Mouse (Mus musculus): ENCODE measurements around the gene Lhpp. TPM values are rescaled to one million over a fixed set of nuclear protein-coding genes. Genes with fewer than 3 reads are reported as not detected.

Gene Lhpp
- polyA plus RNA-seq, 3 experiments from 2014 or later, result 2.3 to 5.3 (median 3.6) TPM

- ATAC-seq, result no peak
These were observed 72.5 kb downstream of the Lhpp start for GRCm38 (mm10) chr7:132682901-132683300.

DNA sequence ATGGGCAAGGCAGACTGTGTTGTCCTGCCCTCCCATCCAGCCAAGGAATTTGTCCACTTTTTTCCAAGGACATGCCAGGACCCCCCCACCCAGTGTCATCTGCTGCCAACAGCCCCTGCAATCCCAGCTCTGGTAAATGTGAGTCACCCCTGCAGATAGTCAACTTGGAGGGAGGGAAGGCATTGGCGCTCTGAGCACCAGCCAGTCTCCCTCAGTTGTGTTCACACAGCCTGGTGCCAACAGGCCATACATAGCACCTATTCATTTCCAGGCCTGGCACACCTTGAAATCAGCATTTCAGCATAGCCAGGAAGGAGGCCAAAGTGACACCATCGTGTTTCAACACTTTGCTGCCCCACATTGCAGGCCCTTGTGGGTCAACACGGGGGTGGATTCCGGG is 73.5 kb downstream of the Lhpp start:
- ATAC-seq, result no peak

DNA sequence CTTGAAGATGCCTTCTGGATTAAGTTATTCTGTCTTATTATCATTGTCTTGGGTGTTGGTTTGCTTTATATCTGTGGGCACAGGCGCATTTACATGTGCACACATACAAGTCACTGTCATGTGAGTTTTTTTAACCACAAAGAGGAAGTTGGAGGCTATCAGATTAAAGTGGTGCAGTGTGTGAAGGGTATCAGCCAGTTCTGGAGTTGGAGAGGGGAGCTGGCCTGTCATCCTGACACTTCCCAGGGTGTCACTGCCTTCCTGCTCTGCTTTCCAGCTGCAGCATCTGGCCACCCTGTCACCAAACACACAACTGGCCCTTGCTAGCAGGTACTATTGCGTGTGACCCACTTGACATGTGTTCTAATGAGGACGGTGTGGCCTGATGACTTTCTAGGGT is 76.1 kb downstream of the Lhpp start:
- peak; percentile 81 for ATAC-seq

- no peak for ATAC-seq
These were observed 77.5 kb downstream of the Lhpp start for GRCm38 (mm10) chr7:132687897-132688296.

- no peak for ATAC-seq
These were observed 78.3 kb downstream of the Lhpp start for GRCm38 (mm10) chr7:132688721-132689120.

DNA sequence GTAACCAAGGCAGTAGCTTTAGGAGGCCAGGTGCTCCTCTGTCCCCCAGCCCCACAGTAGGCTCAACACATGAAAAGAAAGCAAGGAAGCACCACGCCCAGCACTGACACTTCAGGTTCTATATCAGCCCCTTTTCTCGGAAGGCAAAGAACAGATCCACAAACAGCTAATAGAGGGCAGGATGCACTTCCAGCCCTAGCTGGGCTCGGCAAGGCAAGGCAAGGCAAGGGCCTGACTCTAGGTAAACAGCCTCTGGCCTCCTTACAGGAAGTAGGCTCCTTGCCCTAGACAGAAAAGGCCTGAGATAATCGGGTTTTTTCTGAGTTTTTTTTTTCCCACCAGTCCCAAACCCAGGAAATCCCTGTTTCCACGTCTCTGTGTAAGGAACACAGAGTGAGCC is 79.3 kb downstream of the Lhpp start:
- ATAC-seq, result no peak

DNA sequence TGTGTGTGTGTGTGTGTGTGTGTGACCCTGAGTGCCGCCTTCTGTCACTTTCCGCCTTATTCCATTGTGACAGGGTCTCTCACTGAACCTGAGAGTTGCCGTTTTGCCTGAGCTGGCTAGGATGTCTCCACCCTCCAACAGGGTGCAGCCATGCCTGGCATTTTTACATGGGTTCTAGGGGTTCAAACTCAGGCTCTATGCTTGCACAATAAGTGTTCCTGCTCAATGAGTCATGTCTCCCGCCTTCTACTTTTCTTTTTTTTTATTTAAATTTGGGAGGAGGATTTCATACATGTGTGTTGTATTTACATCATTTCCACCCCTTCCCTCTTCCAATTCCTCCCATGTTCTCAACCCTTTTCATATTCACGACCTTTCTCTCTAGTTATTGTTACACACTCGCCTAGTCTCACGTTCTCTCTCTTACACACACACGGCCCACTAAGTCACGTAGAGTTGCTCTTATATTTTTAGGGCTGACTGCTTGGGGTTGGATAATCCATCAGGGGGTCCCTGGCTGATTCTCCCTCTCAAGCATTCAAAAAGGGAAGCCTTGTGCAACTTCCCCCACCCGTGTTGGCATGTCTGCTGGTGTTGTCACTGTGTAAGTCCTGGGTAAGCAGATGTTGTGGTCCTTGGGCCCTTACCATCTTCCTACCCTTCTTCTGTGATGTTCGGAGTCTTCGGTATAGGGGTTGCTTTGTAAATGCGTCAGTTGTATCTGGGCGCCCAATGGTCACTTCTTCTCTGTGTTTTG is 80.5 kb downstream of the Lhpp start:
- no peak for ATAC-seq

- ATAC-seq, result no peak
These were observed 82.3 kb downstream of the Lhpp start for GRCm38 (mm10) chr7:132692719-132693118.

- no peak for ATAC-seq
These were observed 83.1 kb downstream of the Lhpp start for GRCm38 (mm10) chr7:132693561-132693960.

- no peak for ATAC-seq
These were observed 86.9 kb downstream of the Lhpp start for GRCm38 (mm10) chr7:132697258-132697796.

DNA sequence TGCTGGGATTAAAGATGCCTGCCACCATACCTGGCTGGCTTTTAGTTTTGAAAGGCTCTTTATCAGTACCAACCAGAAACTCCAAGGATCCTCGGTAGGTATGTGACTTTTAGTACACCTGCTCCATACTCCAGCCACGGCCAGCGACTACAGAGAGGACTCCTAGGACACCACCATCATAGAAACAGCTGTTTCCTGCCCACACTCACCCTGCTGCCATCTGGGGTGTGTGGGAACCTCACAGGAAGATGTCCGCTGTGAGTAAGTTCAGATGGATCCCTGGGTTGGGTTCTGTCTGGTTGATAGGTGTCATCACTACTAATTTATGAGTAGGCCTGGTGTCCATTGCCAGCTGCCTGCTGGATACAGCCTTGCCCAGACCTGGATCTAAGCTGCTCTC is 88.3 kb downstream of the Lhpp start:
- ATAC-seq, result no peak

DNA sequence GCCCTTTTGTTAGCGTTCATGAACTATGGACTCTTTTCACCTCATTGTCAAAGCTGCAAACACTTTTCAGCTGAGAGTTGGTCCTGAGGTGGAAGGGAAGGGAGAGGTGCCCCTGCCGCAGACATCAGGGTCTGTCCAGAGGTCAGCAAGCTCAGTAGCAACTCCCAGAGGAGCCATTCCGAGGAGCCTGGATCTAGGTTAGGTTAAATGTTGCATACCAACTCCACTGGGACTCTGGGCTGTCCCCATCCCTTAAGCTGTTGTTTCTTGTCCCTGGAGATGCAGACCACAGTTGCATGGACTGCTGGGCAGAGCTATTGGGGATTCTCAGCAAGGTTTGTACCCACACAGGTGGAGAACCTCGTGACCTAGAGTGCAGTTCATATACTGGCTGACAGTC is 88.7 kb downstream of the Lhpp start:
- ATAC-seq, result no peak

GRCm38 (mm10) chr7:132699639-132700038 is 89.2 kb downstream of the Lhpp start:
- ATAC-seq, result peak; percentile 84

GRCm38 (mm10) chr7:132700107-132700506 is 89.7 kb downstream of the Lhpp start:
- ATAC-seq, result no peak

DNA sequence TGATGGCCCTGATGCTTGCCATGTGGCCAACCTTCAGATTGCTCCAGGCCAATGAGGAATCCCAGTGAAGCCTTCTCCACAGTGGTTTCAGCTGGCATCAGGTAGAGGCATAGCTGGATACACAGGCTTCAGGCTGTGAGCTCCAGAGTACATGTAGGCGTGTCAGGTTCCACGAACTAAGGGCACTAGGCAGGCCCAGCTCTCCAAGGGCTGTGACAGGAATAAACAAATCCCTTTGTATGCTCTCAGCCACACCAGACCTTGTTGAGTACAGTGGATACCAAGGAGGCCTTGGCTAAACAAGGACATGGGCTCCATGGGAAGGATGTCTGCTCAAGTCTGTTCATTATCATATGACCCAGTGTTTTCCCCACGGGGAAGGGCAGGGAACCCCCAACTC is 91.0 kb downstream of the Lhpp start:
- no peak for ATAC-seq

GRCm38 (mm10) chr7:132702024-132702423 is 91.6 kb downstream of the Lhpp start:
- no peak for ATAC-seq

DNA sequence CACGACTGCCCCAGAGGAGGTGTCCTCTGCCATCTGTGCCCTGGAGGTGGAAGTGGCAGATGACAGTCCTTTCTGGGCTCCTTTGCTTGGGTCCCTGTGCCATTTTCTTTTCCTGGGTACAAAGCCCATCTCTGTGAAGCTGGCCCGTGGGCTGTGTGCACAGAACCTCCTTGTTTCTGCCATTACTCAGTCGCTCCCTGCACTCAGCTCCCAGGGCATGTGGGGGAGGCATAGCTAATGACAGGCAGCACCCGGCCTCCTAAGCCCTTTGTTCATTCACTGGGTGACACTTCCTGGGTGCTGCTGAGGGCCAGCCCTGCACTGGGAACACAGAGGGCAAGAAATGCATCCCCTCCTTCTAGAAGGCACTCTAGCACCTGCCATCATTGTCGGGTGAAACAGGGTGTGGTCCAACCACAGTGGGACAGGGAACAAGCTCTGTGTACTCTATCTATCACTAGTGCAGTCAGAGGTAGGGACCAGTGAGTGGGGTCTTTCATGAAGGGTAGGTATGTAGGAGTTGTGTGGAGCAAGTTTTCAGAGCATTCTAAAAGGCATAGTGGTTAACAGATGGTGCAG is 92.1 kb downstream of the Lhpp start:
- no peak for ATAC-seq

DNA sequence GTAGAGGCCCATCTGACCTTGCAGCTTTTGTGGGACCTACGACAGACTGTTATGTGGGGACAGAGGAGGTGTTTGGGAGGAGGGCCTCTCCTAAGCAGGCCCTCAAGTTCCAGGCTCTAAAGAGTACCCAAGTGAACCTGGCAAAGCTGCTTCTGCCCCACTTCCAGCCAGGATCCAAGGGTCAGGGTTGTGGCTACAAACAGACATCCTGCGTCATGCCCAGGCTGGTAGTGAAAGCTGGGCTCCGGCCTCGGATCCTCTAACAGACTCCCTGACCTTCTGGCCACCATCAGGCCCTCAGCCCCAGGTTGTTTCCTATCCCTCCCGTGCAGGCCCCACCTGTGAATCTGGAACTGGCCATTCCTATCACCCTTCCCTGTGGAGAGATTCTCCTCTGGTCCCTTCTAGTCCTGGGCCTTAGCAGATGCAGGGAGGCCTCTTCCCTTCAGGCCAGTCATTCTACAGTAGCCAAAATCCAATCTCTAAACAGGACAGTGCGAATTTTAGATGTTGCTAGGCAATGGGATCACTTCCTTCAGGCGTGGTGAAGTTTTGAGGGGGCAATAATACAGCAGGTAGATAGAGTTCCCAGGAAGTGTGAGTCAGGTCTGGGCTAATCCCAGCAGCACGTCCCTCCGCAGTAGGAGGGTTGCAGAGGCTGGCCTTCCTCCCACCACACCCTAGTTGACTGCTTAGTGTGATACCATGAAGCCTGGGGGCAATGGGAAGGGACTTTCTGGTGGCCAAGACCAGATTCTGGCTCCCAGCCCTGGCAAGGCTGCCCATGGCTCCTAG is 93.3 kb downstream of the Lhpp start:
- ATAC-seq, result no peak

GRCm38 (mm10) chr7:132704310-132704875 is 94.0 kb downstream of the Lhpp start:
- no peak for ATAC-seq

DNA sequence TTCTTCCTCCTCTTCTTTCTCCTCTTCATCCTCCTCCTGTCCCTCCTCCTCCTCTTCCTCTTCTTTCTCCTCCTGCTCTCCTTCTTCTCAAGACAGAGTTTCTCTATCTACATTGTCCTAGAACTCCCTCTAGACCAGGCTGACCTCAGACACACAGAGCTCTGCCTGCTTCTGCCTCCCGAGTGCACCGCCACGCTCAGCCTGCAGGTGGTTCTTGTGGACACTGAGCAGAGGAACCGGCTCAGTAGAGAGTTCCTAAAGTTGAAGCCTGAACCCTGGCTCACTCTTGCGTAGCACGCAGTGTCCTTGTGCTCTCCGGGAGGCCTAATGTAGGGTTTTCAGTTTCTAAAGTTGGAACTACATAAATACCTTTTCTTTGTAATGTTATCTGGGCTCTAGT is 94.7 kb downstream of the Lhpp start:
- no peak for ATAC-seq

- no peak for ATAC-seq
These were observed 101.1 kb downstream of the Lhpp start for GRCm38 (mm10) chr7:132711579-132711978.

DNA sequence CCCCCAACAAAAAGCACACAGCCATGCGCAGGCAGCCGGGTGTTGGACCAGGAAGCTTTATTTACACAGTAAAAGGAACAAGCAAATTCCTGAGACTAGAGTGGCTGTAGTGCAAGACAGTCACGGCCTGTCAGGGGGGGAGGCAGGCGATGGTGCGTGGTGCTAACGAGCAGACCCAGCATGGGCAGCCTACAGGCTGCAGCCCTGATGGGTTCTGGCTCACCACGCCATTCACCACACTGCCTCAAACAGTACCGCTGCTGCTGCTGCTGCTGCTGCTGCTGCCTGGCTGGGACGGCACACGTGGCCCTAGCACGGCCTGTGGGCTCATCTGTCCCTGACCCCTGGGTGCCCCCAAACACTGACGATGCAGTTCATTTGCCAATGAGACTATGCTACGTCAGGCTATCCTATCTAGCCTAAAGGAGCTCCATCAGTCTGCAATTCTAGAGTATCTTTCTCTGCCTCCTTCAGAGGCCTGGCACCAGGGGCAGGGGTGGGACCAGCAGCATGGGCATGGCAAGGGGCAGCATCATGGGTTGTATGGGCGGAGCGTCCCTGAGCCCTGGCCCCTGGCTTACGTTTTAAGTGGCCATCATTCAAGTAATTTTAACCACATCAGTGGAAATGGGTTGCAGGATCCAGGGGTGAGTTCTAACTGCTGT is 101.7 kb downstream of the Lhpp start:
- no peak for ATAC-seq

GRCm38 (mm10) chr7:132712956-132713355 is 102.5 kb downstream of the Lhpp start:
- no peak for ATAC-seq
